Mouse (Mus musculus): ENCODE data around the gene Gabbr1.

DNA sequence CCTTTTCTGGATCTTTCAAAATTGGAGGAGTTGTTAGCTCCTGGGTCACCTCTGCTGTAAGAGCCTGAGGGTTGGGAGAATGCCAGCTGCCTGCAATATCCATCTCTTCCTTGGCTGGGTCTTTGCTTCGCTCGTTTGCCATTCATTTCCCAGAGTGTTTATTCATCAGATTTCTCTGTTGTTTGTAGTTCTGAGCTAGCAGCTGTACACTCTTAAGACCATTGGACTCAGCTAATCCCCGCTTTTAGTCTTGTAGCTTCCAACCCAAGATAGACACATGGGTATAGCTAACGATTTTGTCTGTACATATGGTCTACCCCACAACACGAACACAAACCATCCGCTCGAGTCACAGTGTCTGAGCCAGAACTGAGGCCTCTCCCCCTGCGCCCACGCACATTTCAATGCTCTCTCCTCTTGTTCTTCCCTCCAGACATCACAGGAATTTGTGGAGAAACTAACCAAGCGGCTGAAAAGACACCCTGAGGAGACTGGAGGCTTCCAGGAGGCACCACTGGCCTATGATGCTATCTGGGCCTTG, 16.4 kb downstream of the Gabbr1 start:
- no peak for TF ChIP-seq CTCF (IDR thresholded peaks at IDR 0.05; ENCODE audit: low read depth)
- no peak for TF ChIP-seq EP300 (IDR thresholded peaks at IDR 0.05; ENCODE audit: low read depth)

Data from liver, embryonic 14.5 days (tissue).